Mouse (Mus musculus): ENCODE results near the gene Wdr81. TPM values are rescaled to one million over a fixed set of nuclear protein-coding genes. Genes with fewer than 3 reads are reported as not detected.
A peak's percentile ranks its signal among the peaks of the same experiment; 100 is the strongest.

Wdr81 gene
- total and polyA plus RNA-seq, 2 experiments from 2014 or later = 2.2 to 12.0 TPM

DNA sequence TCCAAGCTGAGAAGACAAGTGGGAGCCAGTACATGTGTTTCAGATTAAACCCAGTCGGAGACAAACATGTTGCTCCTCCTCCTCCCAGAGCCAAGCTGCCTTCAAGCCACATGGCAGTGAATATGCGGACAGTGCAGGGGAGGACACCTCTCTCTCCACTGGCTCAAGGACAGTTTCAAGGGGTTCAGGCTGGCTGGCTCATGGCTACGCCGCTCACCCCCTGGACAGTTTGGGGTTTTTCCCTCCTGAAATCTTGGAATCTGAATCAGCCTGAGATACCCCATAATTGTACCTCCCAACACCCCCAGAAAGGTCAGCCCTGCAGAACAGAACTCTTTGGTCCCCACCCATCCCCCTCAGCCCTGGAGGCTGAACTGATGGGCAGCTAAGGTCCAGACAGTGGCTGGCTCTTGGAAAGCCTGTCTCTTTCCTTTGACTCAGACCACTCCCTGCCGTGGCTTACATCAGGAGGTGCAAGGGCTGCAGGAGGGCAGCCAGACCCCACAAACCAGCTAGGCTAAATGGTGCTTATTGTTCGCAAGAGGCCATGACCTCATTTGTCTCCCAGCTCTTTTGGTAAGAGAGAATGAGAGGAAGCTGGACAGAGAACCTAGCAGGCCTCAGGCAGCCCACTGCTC, 33.0 kb downstream of the Wdr81 start:
- H3K4me3 ChIP-seq (ENCODE audit: low read depth, low read length) = peak overlapping the region; percentile 18; the same call in 1 of the 2 replicates
- no peak overlapping the region for H3K27ac ChIP-seq (ENCODE audit: low read depth)
- H3K4me1 ChIP-seq (ENCODE audit: control insufficient read depth, insufficient read depth) = no peaks in the 10 kb centered on the region
- no peak for TF ChIP-seq EP300 (IDR thresholded peaks at IDR 0.05; ENCODE audit: low read depth)
- TF ChIP-seq CTCF (IDR thresholded peaks at IDR 0.05; ENCODE audit: low read depth) = no peak
- no peaks in the 10 kb centered on the region for H3K36me3 ChIP-seq (replicated peaks; ENCODE audit: control insufficient read depth, insufficient read depth, low read length)
- DNase-seq (ENCODE audit: low spot score) (no peak), ATAC-seq (ENCODE audit: insufficient read depth, low read depth) (no peak)
- peak overlapping the region; percentile 31 for H3K4me2 ChIP-seq (ENCODE audit: low read depth, low read length)
- H3K9me3 ChIP-seq (replicated peaks; ENCODE audit: control insufficient read depth, low read length) = no peaks in the 10 kb centered on the region
- H3K27me3 ChIP-seq (ENCODE audit: control insufficient read depth, insufficient read depth, low read length) = no peaks in the 10 kb centered on the region
- H3K9ac ChIP-seq (replicated peaks; ENCODE audit: low read depth, low read length) = no peak overlapping the region
- WGBS = 55% methylated on average over 6 of the region's 6 CpGs

DNA sequence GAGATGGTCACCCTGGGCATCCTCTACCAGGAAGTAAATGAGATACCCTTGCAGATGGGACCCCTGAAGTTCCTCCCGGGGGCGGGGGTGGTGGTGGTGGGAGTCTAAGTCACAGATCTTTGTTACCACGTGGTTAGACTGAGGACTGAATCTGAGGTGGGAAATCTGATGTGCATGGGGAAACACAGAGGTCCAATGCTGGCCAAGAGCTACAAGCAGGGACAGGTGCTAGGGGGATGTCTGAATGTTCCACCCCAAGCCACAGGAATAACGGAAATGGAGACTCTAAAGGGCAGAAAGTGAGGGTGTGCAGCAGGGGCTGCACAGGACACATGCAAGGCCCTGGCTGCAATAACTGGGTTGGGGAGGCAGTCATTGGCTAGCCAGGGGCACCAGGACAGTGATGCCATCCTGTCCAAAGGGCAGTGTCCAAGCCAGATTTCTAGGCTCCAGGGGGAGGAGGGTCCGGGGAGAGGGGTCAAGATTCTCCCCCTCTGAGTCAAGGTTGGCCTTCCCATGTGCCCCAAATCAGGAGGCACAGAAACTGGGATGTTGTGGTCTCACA, 33.6 kb downstream of the Wdr81 start:
- Histone ChIP-seq H3K27me3 (ENCODE audit: control insufficient read depth, insufficient read depth, low read length) (no peaks in the 10 kb centered on the region), H3K9me3 (replicated peaks; ENCODE audit: control insufficient read depth, low read length) (no peaks in the 10 kb centered on the region), H3K27ac (ENCODE audit: low read depth) (no peak overlapping the region), H3K4me3 (ENCODE audit: low read depth, low read length) (no peak overlapping the region), H3K9ac (replicated peaks; ENCODE audit: low read depth, low read length) (no peak overlapping the region), H3K4me2 (ENCODE audit: low read depth, low read length) (0 out of 2 replicates have a peak overlapping the region, but pooled peaks have one; percentile 24), H3K4me1 (ENCODE audit: control insufficient read depth, insufficient read depth) (no peaks in the 10 kb centered on the region), H3K36me3 (replicated peaks; ENCODE audit: control insufficient read depth, insufficient read depth, low read length) (no peaks in the 10 kb centered on the region)
- 58% methylated on average over 5 of the region's 5 CpGs for WGBS
- ATAC-seq (ENCODE audit: insufficient read depth, low read depth) (no peak), DNase-seq (ENCODE audit: low spot score) (no peak)
- no peak for TF ChIP-seq EP300 (IDR thresholded peaks at IDR 0.05; ENCODE audit: low read depth)
- TF ChIP-seq CTCF (IDR thresholded peaks at IDR 0.05; ENCODE audit: low read depth) = no peak

DNA sequence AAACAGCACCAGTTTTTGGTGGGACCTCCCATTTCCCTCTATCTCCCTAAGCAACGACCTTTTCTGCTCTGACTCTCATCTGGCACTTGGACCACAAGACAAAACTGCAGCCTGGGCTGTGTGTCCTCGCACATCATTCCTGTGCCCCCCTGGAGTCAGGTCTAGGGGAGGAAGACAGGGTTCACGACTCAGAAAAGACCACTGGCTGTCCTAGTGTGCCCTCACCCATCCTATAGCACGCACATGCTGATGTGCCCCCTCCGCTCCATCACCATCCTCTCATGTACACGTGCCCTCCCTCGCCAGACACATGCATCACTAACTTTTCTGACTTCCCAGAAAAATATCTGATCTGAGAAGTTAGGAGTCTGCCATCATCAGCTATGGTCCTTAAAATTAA, 34.5 kb downstream of the Wdr81 start:
- DNase-seq (ENCODE audit: low spot score) = no peak
- H3K36me3 ChIP-seq (replicated peaks; ENCODE audit: control insufficient read depth, insufficient read depth, low read length) = no peaks in the 10 kb centered on the region
- TF ChIP-seq EP300 (IDR thresholded peaks at IDR 0.05; ENCODE audit: low read depth) = no peak
- ATAC-seq (ENCODE audit: insufficient read depth, low read depth) = no peak
- 79% methylated on average over 7 of the region's 7 CpGs for WGBS
- no peak overlapping the region for H3K9ac ChIP-seq (replicated peaks; ENCODE audit: low read depth, low read length)
- H3K4me2 ChIP-seq (ENCODE audit: low read depth, low read length) = no peak overlapping the region
- H3K4me3 ChIP-seq (ENCODE audit: low read depth, low read length) = no peak overlapping the region
- H3K27me3 ChIP-seq (ENCODE audit: control insufficient read depth, insufficient read depth, low read length) = no peaks in the 10 kb centered on the region
- no peaks in the 10 kb centered on the region for H3K9me3 ChIP-seq (replicated peaks; ENCODE audit: control insufficient read depth, low read length)
- H3K4me1 ChIP-seq (ENCODE audit: control insufficient read depth, insufficient read depth) = no peaks in the 10 kb centered on the region
- no peak overlapping the region for H3K27ac ChIP-seq (ENCODE audit: low read depth)

DNA sequence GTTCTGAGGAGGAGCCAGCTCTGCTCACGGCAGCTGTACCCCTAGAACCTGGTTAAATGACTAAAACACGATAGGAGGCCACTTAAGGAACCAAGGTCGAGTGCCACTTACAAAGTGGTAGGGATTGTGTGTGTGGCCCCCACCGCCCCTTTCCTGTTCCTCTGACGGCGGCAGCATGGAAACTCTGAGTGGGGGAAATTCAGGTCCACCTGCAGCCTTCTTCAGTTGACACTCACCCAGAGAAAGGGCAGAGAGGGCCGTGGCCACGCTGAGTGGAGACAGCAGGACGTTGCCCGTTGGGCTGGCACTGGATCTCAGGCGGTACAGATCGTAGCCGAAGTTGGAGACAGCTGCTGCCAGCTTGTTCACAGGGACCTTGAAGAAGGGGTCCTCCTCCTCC, 38.5 kb downstream of the Wdr81 start:
- Histone ChIP-seq H3K9ac (replicated peaks; ENCODE audit: low read depth, low read length) (no peak overlapping the region), H3K4me3 (ENCODE audit: low read depth, low read length) (no peak overlapping the region), H3K27ac (ENCODE audit: low read depth) (no peak overlapping the region), H3K27me3 (ENCODE audit: control insufficient read depth, insufficient read depth, low read length) (no peaks in the 10 kb centered on the region), H3K4me2 (ENCODE audit: low read depth, low read length) (no peak overlapping the region), H3K36me3 (replicated peaks; ENCODE audit: control insufficient read depth, insufficient read depth, low read length) (no peaks in the 10 kb centered on the region), H3K9me3 (replicated peaks; ENCODE audit: control insufficient read depth, low read length) (no peaks in the 10 kb centered on the region), H3K4me1 (ENCODE audit: control insufficient read depth, insufficient read depth) (no peaks in the 10 kb centered on the region)
- WGBS = 68% methylated on average over 13 of the region's 13 CpGs
- no peak for DNase-seq (ENCODE audit: low spot score)
- TF ChIP-seq CTCF (IDR thresholded peaks at IDR 0.05; ENCODE audit: low read depth) (no peak), EP300 (IDR thresholded peaks at IDR 0.05; ENCODE audit: low read depth) (no peak)
- no peak for ATAC-seq (ENCODE audit: insufficient read depth, low read depth)

DNA sequence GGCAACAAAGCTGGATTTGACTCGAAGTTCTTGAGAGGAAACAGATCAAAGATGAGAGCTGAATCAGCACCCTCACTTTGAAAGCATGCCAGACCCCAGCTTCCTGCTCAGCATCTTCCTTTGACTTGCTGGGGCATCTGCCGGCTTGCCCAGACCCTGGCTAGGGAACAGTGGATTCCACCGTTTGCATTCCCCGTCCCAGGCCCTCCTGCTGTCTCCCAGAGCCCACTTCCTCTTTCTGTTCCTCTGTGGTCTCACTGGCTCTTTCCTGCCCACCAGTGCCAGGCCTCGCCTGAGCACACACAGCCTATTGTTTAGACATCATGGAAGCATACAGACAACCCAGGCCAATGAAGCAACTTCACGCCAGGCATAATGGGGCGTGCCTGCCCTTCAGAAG, 39.4 kb downstream of the Wdr81 start:
- no peaks in the 10 kb centered on the region for H3K9me3 ChIP-seq (replicated peaks; ENCODE audit: control insufficient read depth, low read length)
- H3K36me3 ChIP-seq (replicated peaks; ENCODE audit: control insufficient read depth, insufficient read depth, low read length) = no peaks in the 10 kb centered on the region
- no peak for TF ChIP-seq EP300 (IDR thresholded peaks at IDR 0.05; ENCODE audit: low read depth)
- TF ChIP-seq CTCF (IDR thresholded peaks at IDR 0.05; ENCODE audit: low read depth) = no peak
- H3K27ac ChIP-seq (ENCODE audit: low read depth) = no peak overlapping the region
- no peak overlapping the region for H3K4me3 ChIP-seq (ENCODE audit: low read depth, low read length)
- no peaks in the 10 kb centered on the region for H3K4me1 ChIP-seq (ENCODE audit: control insufficient read depth, insufficient read depth)
- no peak for ATAC-seq (ENCODE audit: insufficient read depth, low read depth)
- no peak overlapping the region for H3K9ac ChIP-seq (replicated peaks; ENCODE audit: low read depth, low read length)
- DNase-seq (ENCODE audit: low spot score) = no peak
- 43% methylated on average over 7 of the region's 7 CpGs for WGBS
- no peak overlapping the region for H3K4me2 ChIP-seq (ENCODE audit: low read depth, low read length)
- H3K27me3 ChIP-seq (ENCODE audit: control insufficient read depth, insufficient read depth, low read length) = no peaks in the 10 kb centered on the region

DNA sequence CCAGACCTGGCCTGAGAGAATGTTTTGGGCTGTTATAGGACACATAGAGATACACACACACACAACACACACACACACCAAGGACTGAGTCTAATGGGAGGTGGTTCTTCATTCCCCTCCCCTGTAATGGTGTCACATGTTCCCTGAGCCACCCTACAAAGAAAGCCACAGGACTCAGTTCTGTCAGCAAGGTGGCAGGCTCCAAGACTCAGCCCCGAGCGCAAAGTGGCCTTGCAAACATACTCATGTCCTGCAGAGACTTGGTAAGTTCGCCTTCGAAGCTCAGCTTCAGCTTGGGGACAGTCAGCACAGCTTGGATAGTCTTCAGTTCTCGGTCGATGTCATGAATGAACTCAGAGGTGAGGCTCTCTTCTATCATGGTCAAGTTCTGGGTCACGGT, 43.9 kb downstream of the Wdr81 start:
- 84% methylated on average over 7 of the region's 7 CpGs for WGBS
- no peak overlapping the region for H3K4me3 ChIP-seq (ENCODE audit: low read depth, low read length)
- H3K27me3 ChIP-seq (ENCODE audit: control insufficient read depth, insufficient read depth, low read length) = no peaks in the 10 kb centered on the region
- H3K9ac ChIP-seq (replicated peaks; ENCODE audit: low read depth, low read length) = no peak overlapping the region
- no peaks in the 10 kb centered on the region for H3K9me3 ChIP-seq (replicated peaks; ENCODE audit: control insufficient read depth, low read length)
- DNase-seq (ENCODE audit: low spot score) = no peak
- no peak overlapping the region for H3K27ac ChIP-seq (ENCODE audit: low read depth)
- H3K36me3 ChIP-seq (replicated peaks; ENCODE audit: control insufficient read depth, insufficient read depth, low read length) = no peaks in the 10 kb centered on the region
- ATAC-seq (ENCODE audit: insufficient read depth, low read depth) = no peak
- H3K4me1 ChIP-seq (ENCODE audit: control insufficient read depth, insufficient read depth) = no peaks in the 10 kb centered on the region
- H3K4me2 ChIP-seq (ENCODE audit: low read depth, low read length) = no peak overlapping the region
- TF ChIP-seq EP300 (IDR thresholded peaks at IDR 0.05; ENCODE audit: low read depth) = no peak
- TF ChIP-seq CTCF (IDR thresholded peaks at IDR 0.05; ENCODE audit: low read depth) = no peak
